Mouse (Mus musculus): ENCODE results near the gene Fcrla. TPM values are rescaled to one million over a fixed set of nuclear protein-coding genes. Genes with fewer than 3 reads are reported as not detected.

Gene Fcrla
- total and polyA plus RNA-seq, 3 experiments = 10.6 to 30.6 (median 17.7) TPM

- TF ChIP-seq ZNF384 (IDR thresholded peaks at IDR 0.05; ENCODE audit: low read depth, low read length) = no peak
- TF ChIP-seq EP300 (IDR thresholded peaks at IDR 0.05; ENCODE audit: low read length) = peak; percentile 65
- TF ChIP-seq TCF12 (IDR thresholded peaks at IDR 0.05; ENCODE audit: low read depth, low read length) = 0 out of 2 replicates have a peak, but pooled peaks have one; percentile 26
- no peak for TF ChIP-seq GABPA (IDR thresholded peaks at IDR 0.05; ENCODE audit: insufficient replicate concordance, low read depth, low read length)
- no peak for TF ChIP-seq CHD1 (IDR thresholded peaks at IDR 0.05; ENCODE audit: low read depth, low read length)
Measured at GRCm38 (mm10) chr1:170889310-170889709, 38.1 kb downstream of the Fcrla start (continued).

DNA sequence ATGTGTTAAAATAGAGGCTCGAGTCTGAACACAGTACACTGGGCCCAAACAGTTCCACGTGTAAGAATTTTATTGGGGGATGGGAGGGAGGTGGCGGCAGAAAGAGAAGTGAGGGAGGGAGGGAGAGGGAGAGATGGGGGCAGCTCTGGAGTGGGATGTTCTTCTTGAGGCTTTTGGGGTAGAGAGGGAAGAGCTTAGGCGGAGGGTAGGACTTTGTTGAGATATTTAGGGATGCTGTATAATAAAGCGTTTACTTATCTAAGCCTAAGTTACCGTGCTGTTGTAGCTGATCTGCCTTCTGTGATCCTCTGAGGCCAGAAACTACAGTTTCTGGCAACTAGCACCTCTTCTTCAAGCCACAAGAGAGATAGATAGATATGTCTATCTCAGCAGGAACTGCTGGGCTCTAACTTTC, 41.3 kb downstream of the Fcrla start:
- Histone ChIP-seq H3K9ac (ENCODE audit: insufficient read depth, low read depth) (peak overlapping the region; percentile 64), H3K79me2 (replicated peaks; ENCODE audit: control insufficient read depth, extremely low read depth, insufficient read depth, poor library complexity, severe bottlenecking) (peaks cover 32% of the 10 kb centered on the region), H3K9me3 (replicated peaks; ENCODE audit: low read length) (no peaks in the 10 kb centered on the region), H3K36me3 (replicated peaks in 1 of 2; ENCODE audit: control insufficient read depth in 1 of 2, insufficient read depth in 1 of 2, low read length in 1 of 2) (peaks cover 4 to 19% of the 10 kb centered on the region in 2 experiments), H3K4me3 (replicated peaks in 1 of 3; ENCODE audit: low read depth in 2 of 3, low read length in 2 of 3, poor library complexity in 1 of 3) (peak overlapping the region in 1 of 3 experiments; percentile 15), H3K27ac (ENCODE audit: insufficient read depth, low read depth) (no peak overlapping the region), H3K4me2 (ENCODE audit: insufficient read depth, low read depth, poor library complexity, severe bottlenecking) (peak overlapping the region; percentile 86), H3K4me1 (ENCODE audit: control insufficient read depth in 1 of 2, insufficient read depth in 2 of 2) (peaks cover 7 to 31% of the 10 kb centered on the region in 2 experiments), H3K27me3 (replicated peaks) (no peaks in the 10 kb centered on the region)
- dilution Hi-C loops (cut with MboI; ENCODE audit: extremely low pct_ligation_motif_present, extremely low pct_unique_long_range_greater_than_20kb, low sequenced_read_pairs) (no loop called here), in situ Hi-C loops (cut with MboI; ENCODE audit: low pct_ligation_motif_present, low pct_unique_long_range_greater_than_20kb, low sequenced_read_pairs) (no loop called here)
- no peak for DNase-seq (ENCODE audit: extremely low read depth)
- TF ChIP-seq NELFE (IDR thresholded peaks at IDR 0.05; ENCODE audit: low read depth, low read length) (no peak), MYC (IDR thresholded peaks at IDR 0.05; ENCODE audit: low read depth, low read length) (peak; percentile 80), RCOR1 (conservative IDR thresholded peaks at IDR 0.05; ENCODE audit: low read depth, low read length) (no peak), E2F4 (IDR thresholded peaks at IDR 0.05; ENCODE audit: insufficient replicate concordance, low read depth, low read length) (no peak), CHD2 (IDR thresholded peaks at IDR 0.05; ENCODE audit: low read length) (peak; percentile 79), KAT2A (IDR thresholded peaks at IDR 0.05; ENCODE audit: insufficient replicate concordance, low read length) (no peak), SIN3A (IDR thresholded peaks at IDR 0.05; ENCODE audit: low read length) (no peak), ELF1 (IDR thresholded peaks at IDR 0.05; ENCODE audit: low read depth, low read length) (no peak), ZKSCAN1 (IDR thresholded peaks at IDR 0.05; ENCODE audit: borderline replicate concordance, low read depth, low read length) (no peak), ZNF384 (IDR thresholded peaks at IDR 0.05; ENCODE audit: low read depth, low read length) (no peak), EP300 (IDR thresholded peaks at IDR 0.05; ENCODE audit: low read length) (no peak), RAD21 (IDR thresholded peaks at IDR 0.05; ENCODE audit: low read depth, low read length) (no peak), NRF1 (IDR thresholded peaks at IDR 0.05; ENCODE audit: low read depth, low read length) (no peak), UBTF (IDR thresholded peaks at IDR 0.05; ENCODE audit: low read depth, low read length) (no peak), ZMIZ1 (IDR thresholded peaks at IDR 0.05; ENCODE audit: low read depth, low read length) (no peak), USF1 (IDR thresholded peaks at IDR 0.05; ENCODE audit: low read depth, low read length) (no peak), MAX (IDR thresholded peaks at IDR 0.05; ENCODE audit: low read length) (peak; percentile 82), PAX5 (IDR thresholded peaks at IDR 0.05; ENCODE audit: low read length) (no peak), TBP (conservative IDR thresholded peaks at IDR 0.05; ENCODE audit: low read depth, low read length) (no peak), IRF4 (IDR thresholded peaks at IDR 0.05; ENCODE audit: low read depth, low read length) (no peak), MXI1 (IDR thresholded peaks at IDR 0.05; ENCODE audit: low read depth, low read length) (0 out of 2 replicates have a peak, but pooled peaks have one; percentile 12), GABPA (IDR thresholded peaks at IDR 0.05; ENCODE audit: insufficient replicate concordance, low read depth, low read length) (no peak), MEF2A (IDR thresholded peaks at IDR 0.05; ENCODE audit: borderline replicate concordance, low read depth, low read length) (no peak), JUN (IDR thresholded peaks at IDR 0.05; ENCODE audit: insufficient read depth, low read depth, low read length) (no peak), CHD1 (IDR thresholded peaks at IDR 0.05; ENCODE audit: low read depth, low read length) (no peak), BHLHE40 (IDR thresholded peaks at IDR 0.05; ENCODE audit: low read depth, low read length) (no peak), HCFC1 (IDR thresholded peaks at IDR 0.05; ENCODE audit: low read depth, low read length) (no peak), MAZ (IDR thresholded peaks at IDR 0.05; ENCODE audit: low read depth, low read length) (no peak), ZC3H11A (IDR thresholded peaks at IDR 0.05; ENCODE audit: low read depth, low read length) (no peak)
